In the genomic region with DNA sequence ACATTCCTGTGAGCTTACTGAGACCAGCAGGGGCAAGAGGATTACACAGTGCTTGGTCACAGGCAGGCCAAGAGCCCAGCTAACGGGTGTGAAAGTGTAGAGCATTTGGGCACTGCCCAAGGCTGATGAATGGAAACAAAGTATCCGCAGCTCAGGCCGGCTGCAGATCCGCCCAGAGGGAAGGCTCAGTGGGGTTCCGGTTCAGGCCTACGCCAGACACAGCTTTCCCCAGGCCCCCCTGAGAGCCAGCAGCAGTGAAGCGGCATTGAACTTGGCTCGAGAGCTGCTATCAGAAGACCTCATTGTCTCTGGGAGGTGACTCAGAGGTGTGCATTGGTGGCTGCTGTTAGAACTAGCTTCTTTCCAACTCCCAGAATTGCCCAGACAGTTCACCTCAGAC, we compare ENCODE assay signal across 8 mouse cellular contexts. TPM values are rescaled to one million over a fixed set of nuclear protein-coding genes. Genes with fewer than 3 reads are reported as not detected.
DNase-seq lines count a peak whose midpoint lies in the region; ATAC-seq and TF ChIP-seq lines count a peak whose summit lies in the region.

No protein-coding gene starts in this region.

- H3K4me3 ChIP-seq in midbrain, embryonic 13.5 days (replicated peaks): peak overlapping the region; percentile 16; the same call in 1 of the 2 replicates
- no peak overlapping the region for H3K4me3 ChIP-seq in midbrain, embryonic 10.5 days
- peak overlapping the region; percentile 26 to 79; a peak in 3 of 4 replicates for H3K4me3 ChIP-seq in liver, embryonic 14.5 days (ENCODE audit: insufficient read depth in 1 of 2, low read depth in 2 of 2, low read length in 2 of 2)
- H3K4me3 ChIP-seq in testis, adult 2 months (ENCODE audit: control insufficient read depth, low read depth, low read length): no peak overlapping the region

- H3K9ac ChIP-seq in midbrain, embryonic 13.5 days (replicated peaks): peak overlapping the region; percentile 56
- peak overlapping the region; percentile 57 for H3K9ac ChIP-seq in liver, embryonic 14.5 days (replicated peaks)

- WGBS in midbrain, embryonic 13.5 days: 11% methylated on average over 8 of the region's 8 CpGs
- 10% methylated on average over 8 of the region's 8 CpGs for WGBS in midbrain, embryonic 10.5 days
- 78% methylated on average over 8 of the region's 8 CpGs for WGBS in liver, embryonic 14.5 days (ENCODE audit: insufficient replicate concordance)

- H3K27me3 ChIP-seq in midbrain, embryonic 13.5 days: peaks cover 28% of the 10 kb centered on the region
- H3K27me3 ChIP-seq in midbrain, embryonic 10.5 days (ENCODE audit: low read depth, poor library complexity, severe bottlenecking): peaks cover 65% of the 10 kb centered on the region
- no peaks in the 10 kb centered on the region for H3K27me3 ChIP-seq in liver, embryonic 14.5 days (ENCODE audit: control insufficient read depth, insufficient read depth, low read length)
- H3K27me3 ChIP-seq in testis, adult 2 months (ENCODE audit: control insufficient read depth, insufficient read depth, low read length): no peaks in the 10 kb centered on the region

- H3K4me1 ChIP-seq in midbrain, embryonic 13.5 days (replicated peaks): peaks cover 34% of the 10 kb centered on the region
- H3K4me1 ChIP-seq in midbrain, embryonic 10.5 days: peaks cover 38% of the 10 kb centered on the region
- peaks cover 35 to 39% of the 10 kb centered on the region in 2 experiments for H3K4me1 ChIP-seq in liver, embryonic 14.5 days (replicated peaks; ENCODE audit: control insufficient read depth in 2 of 2, insufficient read depth in 2 of 2, low read length in 1 of 2)
- H3K4me1 ChIP-seq in testis, adult 2 months (ENCODE audit: control insufficient read depth, insufficient read depth, low read length): peaks cover 13% of the 10 kb centered on the region

- H3K27ac ChIP-seq in midbrain, embryonic 13.5 days: 0 out of 2 replicates have a peak overlapping the region, but pooled peaks have one; percentile 39
- no peak overlapping the region for H3K27ac ChIP-seq in midbrain, embryonic 10.5 days (replicated peaks)
- H3K27ac ChIP-seq in liver, embryonic 14.5 days: peak overlapping the region; percentile 26
- H3K27ac ChIP-seq in testis, adult 2 months (ENCODE audit: control insufficient read depth, insufficient read depth, low read depth, low read length): peak overlapping the region; percentile 23; the same call in 1 of the 2 replicates

- peak overlapping the region; percentile 86 for H3K4me2 ChIP-seq in midbrain, embryonic 13.5 days (replicated peaks)
- peak overlapping the region; percentile 94 for H3K4me2 ChIP-seq in liver, embryonic 14.5 days (ENCODE audit: low read depth)

- no peak for TF ChIP-seq POLR2A in testis, adult 2 months (IDR thresholded peaks at IDR 0.05; ENCODE audit: control insufficient read depth, low read depth, low read length)

- no peak for DNase-seq in midbrain, embryonic 10.5 days (ENCODE audit: low spot score)
- DNase-seq in cerebellum, adult 9-11 months: peak; percentile 78
- peak; percentile 35 to 42 for DNase-seq in heart, adult 9 months (ENCODE audit: low spot score in 2 of 2)
- DNase-seq in liver, embryonic 14.5 days (ENCODE audit: low read depth in 3 of 3, low spot score in 3 of 3): no peak
- DNase-seq in urinary bladder, postnatal 10 days (ENCODE audit: low spot score): no peak
- DNase-seq in spleen, postnatal 4 days (ENCODE audit: low spot score in 2 of 2): no peak

- no peak for TF ChIP-seq EP300 in liver, embryonic 14.5 days (IDR thresholded peaks at IDR 0.05; ENCODE audit: low read depth)

- peaks cover 12% of the 10 kb centered on the region; the same call in 1 of the 2 replicates for H3K36me3 ChIP-seq in midbrain, embryonic 13.5 days
- H3K36me3 ChIP-seq in midbrain, embryonic 10.5 days: no peaks in the 10 kb centered on the region
- no peaks in the 10 kb centered on the region; the same call in 1 of the 2 replicates for H3K36me3 ChIP-seq in liver, embryonic 14.5 days (replicated peaks; ENCODE audit: control insufficient read depth, insufficient read depth, low read depth)
- no peaks in the 10 kb centered on the region for H3K36me3 ChIP-seq in testis, adult 2 months (ENCODE audit: control insufficient read depth, insufficient read depth, low read length)

- H3K9me3 ChIP-seq in midbrain, embryonic 13.5 days: no peaks in the 10 kb centered on the region
- no peaks in the 10 kb centered on the region for H3K9me3 ChIP-seq in midbrain, embryonic 10.5 days (replicated peaks)
- no peaks in the 10 kb centered on the region for H3K9me3 ChIP-seq in liver, embryonic 14.5 days (ENCODE audit: control insufficient read depth, low read length)

- TF ChIP-seq CTCF in liver, embryonic 14.5 days (IDR thresholded peaks at IDR 0.05; ENCODE audit: low read depth): no peak
- no peak for TF ChIP-seq CTCF in testis, adult 2 months (IDR thresholded peaks at IDR 0.05; ENCODE audit: control insufficient read depth, insufficient read depth, insufficient replicate concordance, low read depth, low read length)

- ATAC-seq in midbrain, embryonic 13.5 days: no peak
- ATAC-seq in liver, embryonic 14.5 days (ENCODE audit: insufficient read depth): no peak

RNA-seq across cellular contexts. Expression of a gene that starts 2.5 kb away (rescaled TPM):
- polyA plus RNA-seq in midbrain, embryonic 13.5 days (2015; fragmentation: Nextera tagmentation; extraction: Ambion mirVana): 84.2 and 91.1 TPM in 2 replicates
- polyA plus RNA-seq in midbrain, embryonic 10.5 days (2016; fragmentation: Nextera tagmentation; extraction: Ambion mirVana): 18.7 and 24.3 TPM in 2 replicates
- polyA plus RNA-seq in liver, embryonic 14.5 days (2012; rRNA removed): 11.1 and 15.2 TPM in 2 replicates
- polyA plus RNA-seq in liver, embryonic 14.5 days (2014; fragmentation: Nextera tagmentation; extraction: Ambion mirVana): 30.6 and 33.3 TPM in 2 replicates
- polyA plus RNA-seq in testis, adult 2 months (2012; rRNA removed): 12.5 and 12.7 TPM in 2 replicates

RNA-seq across cellular contexts. Expression of a gene that starts 12.9 kb away (rescaled TPM):
- polyA plus RNA-seq in midbrain, embryonic 13.5 days (2015; fragmentation: Nextera tagmentation; extraction: Ambion mirVana): 74.9 and 79.7 TPM in 2 replicates
- 88.4 and 89.7 TPM in 2 replicates for polyA plus RNA-seq in midbrain, embryonic 10.5 days (2016; fragmentation: Nextera tagmentation; extraction: Ambion mirVana)
- polyA plus RNA-seq in liver, embryonic 14.5 days (2012; rRNA removed): 9.5 and 11.0 TPM in 2 replicates
- polyA plus RNA-seq in liver, embryonic 14.5 days (2014; fragmentation: Nextera tagmentation; extraction: Ambion mirVana): 31.2 and 36.9 TPM in 2 replicates
- 23.6 and 31.8 TPM in 2 replicates for polyA plus RNA-seq in testis, adult 2 months (2012; rRNA removed)

RNA-seq across cellular contexts. Expression of a gene that starts 18.7 kb away (rescaled TPM):
- polyA plus RNA-seq in midbrain, embryonic 13.5 days (2015; fragmentation: Nextera tagmentation; extraction: Ambion mirVana): 212 and 224 TPM in 2 replicates
- polyA plus RNA-seq in midbrain, embryonic 10.5 days (2016; fragmentation: Nextera tagmentation; extraction: Ambion mirVana): 155 and 156 TPM in 2 replicates
- 55.7 and 57.7 TPM in 2 replicates for polyA plus RNA-seq in liver, embryonic 14.5 days (2012; rRNA removed)
- 112 and 113 TPM in 2 replicates for polyA plus RNA-seq in liver, embryonic 14.5 days (2014; fragmentation: Nextera tagmentation; extraction: Ambion mirVana)
- 87.3 and 112 TPM in 2 replicates for polyA plus RNA-seq in testis, adult 2 months (2012; rRNA removed)

RNA-seq across cellular contexts. Expression of a gene that starts 18.8 kb away (rescaled TPM):
- 51.2 and 53.2 TPM in 2 replicates for polyA plus RNA-seq in midbrain, embryonic 13.5 days (2015; fragmentation: Nextera tagmentation; extraction: Ambion mirVana)
- 89.7 and 105 TPM in 2 replicates for polyA plus RNA-seq in midbrain, embryonic 10.5 days (2016; fragmentation: Nextera tagmentation; extraction: Ambion mirVana)
- 16.6 and 26.3 TPM in 2 replicates for polyA plus RNA-seq in liver, embryonic 14.5 days (2012; rRNA removed)
- 20.6 and 25.9 TPM in 2 replicates for polyA plus RNA-seq in liver, embryonic 14.5 days (2014; fragmentation: Nextera tagmentation; extraction: Ambion mirVana)
- polyA plus RNA-seq in testis, adult 2 months (2012; rRNA removed): 8.2 and 10.7 TPM in 2 replicates

RNA-seq across cellular contexts. Expression of a gene that starts 33.9 kb away (rescaled TPM):
- polyA plus RNA-seq in midbrain, embryonic 13.5 days (2015; fragmentation: Nextera tagmentation; extraction: Ambion mirVana): 76.0 and 84.9 TPM in 2 replicates
- 28.6 and 29.7 TPM in 2 replicates for polyA plus RNA-seq in midbrain, embryonic 10.5 days (2016; fragmentation: Nextera tagmentation; extraction: Ambion mirVana)
- 5.6 and 6.8 TPM in 2 replicates for polyA plus RNA-seq in liver, embryonic 14.5 days (2012; rRNA removed)
- 4.2 and 4.9 TPM in 2 replicates for polyA plus RNA-seq in liver, embryonic 14.5 days (2014; fragmentation: Nextera tagmentation; extraction: Ambion mirVana)
- 1.8 and 2.3 TPM in 2 replicates for polyA plus RNA-seq in testis, adult 2 months (2012; rRNA removed)

Comparison
In these comparisons a context has a peak if more than half of its experiments do, and no peak if none do; other contexts are left out.
1. H3K4me3 ChIP-seq: peak in midbrain, embryonic 13.5 days (single experiment) and liver, embryonic 14.5 days (2 of 2); none in midbrain, embryonic 10.5 days (single experiment) and testis, adult 2 months (single experiment).
2. DNase-seq: peak in cerebellum, adult 9-11 months (single experiment) and heart, adult 9 months (2 of 2); none in midbrain, embryonic 10.5 days (single experiment), liver, embryonic 14.5 days (0 of 3), urinary bladder, postnatal 10 days (single experiment) and spleen, postnatal 4 days (0 of 2).